Mouse (Mus musculus) heart, adult 2 months (tissue): ENCODE data around the gene St6gal2. TPM values are rescaled to one million over a fixed set of nuclear protein-coding genes. Genes with fewer than 3 reads are reported as not detected.

ENCODE experiments used
- DNase-seq, 2 experiments: peaks; one replicate each; pipeline ENCODE4 v3.0.0; 2021
- H3K27ac ChIP-seq: fragments of 200-600 bp; 2 replicates; pipeline ENCODE4 v1.8.1; 2022
- H3K27me3 ChIP-seq: fragments of 200-500 bp; 2 replicates; pipeline ENCODE4 v1.6.1; 2012; ENCODE audit warnings: mild to moderate bottlenecking, low read length, inconsistent platforms, mixed read lengths; ENCODE audit not compliant: control insufficient read depth, insufficient read depth
- H3K36me3 ChIP-seq: fragments of 200-500 bp; 2 replicates; pipeline ENCODE4 v1.6.1; 2012; ENCODE audit warnings: low read length, inconsistent platforms; ENCODE audit not compliant: control insufficient read depth, insufficient read depth
- H3K4me1 ChIP-seq: fragments of 200-500 bp; 2 replicates; pipeline ENCODE4 v1.6.1; 2011; ENCODE audit warnings: low read length; ENCODE audit not compliant: control insufficient read depth, insufficient read depth
- H3K4me3 ChIP-seq: fragments of 200-600 bp; 2 replicates; pipeline ENCODE4 v1.8.1; 2022
- H3K79me2 ChIP-seq: fragments of 200-500 bp; replicated peaks from 2 replicates; pipeline ENCODE4 v1.6.1; 2012; ENCODE audit warnings: mild to moderate bottlenecking, inconsistent platforms, low read length, moderate library complexity, mixed read lengths; ENCODE audit not compliant: control insufficient read depth, insufficient read depth
- H3K9ac ChIP-seq: fragments of 200-500 bp; 2 replicates; pipeline ENCODE4 v1.6.1; 2012; ENCODE audit warnings: low read depth, mild to moderate bottlenecking, control low read depth, inconsistent platforms, low read length, mixed read lengths
- CTCF ChIP-seq: fragments of 200-600 bp; IDR thresholded peaks from 2 replicates; pipeline ENCODE4 v1.8.1; 2022; ENCODE audit warnings: antibody characterized with exemption, mild to moderate bottlenecking, moderate library complexity
- EP300 ChIP-seq: fragments of 200-500 bp; IDR thresholded peaks from 2 replicates; pipeline ENCODE4 v1.6.1; 2011; ENCODE audit warnings: low read depth, low read length, control low read depth; ENCODE audit not compliant: insufficient read depth
- POLR2A ChIP-seq: fragments of 200-500 bp; IDR thresholded peaks from 2 replicates; pipeline ENCODE4 v1.6.1; 2011; ENCODE audit warnings: mild to moderate bottlenecking, low read depth, low read length, control low read depth; ENCODE audit not compliant: insufficient read depth
- WGBS: fragments of 180-500 bp; shearing (Covaris S2); methylation state at CpG from one replicate; pipeline ENCODE4 v1.1.7; 2018; 5-methylcytosine and 5-hydroxymethylcytosine counted together
- intact Hi-C: fragments of 180-260 bp; cut with DNase I; formaldehyde crosslinking; loops from one replicate; pipeline ENCODE4 v1.15.1; 2025
- long read RNA-seq: library from polyadenylated mRNA; stranded (forward); transcript quantifications from one replicate; pipeline ENCODE4 v2.0.0, GENCODE M21; 2021
- polyA plus RNA-seq: library from polyadenylated mRNA; depleted of rRNA; stranded (reverse); fragments of >200 nt; gene quantifications from 2 replicates; pipeline ENCODE4 v1.2.3, GENCODE M21; 2012; rRNA removed
- total RNA-seq, 2 experiments: library from RNA; stranded (reverse); gene quantifications; 2 replicates each; pipeline ENCODE4 v1.2.3; 2021

The St6gal2 gene
- total RNA-seq, result not detected
- polyA plus RNA-seq, result not detected in 2 replicates
- long read RNA-seq, result 0 reads

DNA sequence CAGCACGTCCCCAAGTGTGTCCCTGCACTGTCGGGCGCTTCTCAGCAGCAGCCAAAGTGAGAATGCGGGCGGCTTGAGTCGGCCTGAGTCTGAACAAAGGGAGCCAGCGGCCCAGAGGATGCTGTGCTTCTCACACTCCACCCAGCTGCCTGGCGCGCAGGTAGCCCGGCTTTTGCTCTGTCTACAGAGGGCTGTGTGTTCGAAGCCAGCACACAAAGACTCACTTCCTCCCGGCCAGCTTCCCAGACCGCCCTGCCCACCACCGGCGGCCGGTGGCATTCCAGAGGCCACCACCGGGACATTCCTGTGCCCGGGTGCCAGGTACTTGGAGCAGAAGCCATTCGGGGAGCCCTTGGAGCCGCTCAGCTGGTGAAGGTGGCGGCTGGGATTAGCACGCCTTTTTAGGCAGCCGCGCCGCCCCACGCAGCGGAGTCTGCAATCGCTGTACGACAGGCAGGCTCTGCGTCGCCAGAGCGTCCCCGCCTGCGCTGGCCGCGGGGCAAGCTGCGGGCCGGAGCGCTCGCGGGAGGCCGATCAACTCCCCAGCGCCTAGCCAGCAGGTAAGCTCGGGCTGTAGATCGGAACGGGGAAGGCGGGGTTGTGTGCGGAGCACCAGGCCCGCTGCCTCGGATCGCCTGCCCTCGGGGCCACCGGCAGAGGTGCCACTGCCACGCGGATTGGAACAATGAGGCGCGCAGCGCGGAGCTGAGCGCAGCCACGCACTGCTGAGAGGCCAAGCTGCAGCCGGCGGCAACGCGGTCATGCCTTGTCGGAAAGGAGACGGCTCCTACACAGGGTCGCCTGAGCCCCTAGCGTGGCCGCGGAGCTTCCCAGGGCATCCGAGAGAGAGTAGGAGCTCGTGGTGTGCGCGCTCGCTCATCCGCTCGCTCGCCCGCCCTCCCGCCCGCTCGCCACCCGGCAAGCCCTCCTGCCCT lies at the start of gene St6gal2:
Gene St6gal2, plus strand, starts transcription at position 133 of the 935 bp plus-strand sequence.
- Histone ChIP-seq H3K9ac (no peak within 1 kb of the TSS), H3K4me1 (no peaks in the 10 kb centered on the region), H3K36me3 (no peaks in the 10 kb centered on the region), H3K27me3 (peaks cover 7% of the 10 kb centered on the region; the same call in 1 of the 2 replicates), H3K4me3 (no peak within 1 kb of the TSS), H3K79me2 (no peaks in the 10 kb centered on the region), H3K27ac (no peak within 1 kb of the TSS)
- under 1% methylated on average over 84 of the region's 84 CpGs for WGBS
- intact Hi-C loops, result no loop called here
- TF ChIP-seq POLR2A (no peak), CTCF (no peak), EP300 (no peak)
- no peak for DNase-seq

GRCm38 (mm10) chr17:55406043-55406442 lies 39.1 kb upstream of the St6gal2 start:
- intact Hi-C loops, result no loop called here
- Histone ChIP-seq H3K79me2 (no peaks in the 10 kb centered on the region), H3K27ac (no peak overlapping the region), H3K4me1 (no peaks in the 10 kb centered on the region), H3K36me3 (no peaks in the 10 kb centered on the region), H3K4me3 (no peak overlapping the region), H3K9ac (no peak overlapping the region), H3K27me3 (no peaks in the 10 kb centered on the region)
- TF ChIP-seq EP300 (no peak), POLR2A (no peak), CTCF (no peak)
- DNase-seq, result no peak
- WGBS, result 67% methylated on average over 2 of the region's 2 CpGs

GRCm38 (mm10) chr17:55416519-55416918 lies 28.7 kb upstream of the St6gal2 start:
- no peak for TF ChIP-seq POLR2A
- no peak for TF ChIP-seq CTCF
- no peak for TF ChIP-seq EP300
- Histone ChIP-seq H3K27me3 (no peaks in the 10 kb centered on the region), H3K79me2 (no peaks in the 10 kb centered on the region), H3K9ac (no peak overlapping the region), H3K4me3 (no peak overlapping the region), H3K27ac (no peak overlapping the region), H3K36me3 (no peaks in the 10 kb centered on the region), H3K4me1 (no peaks in the 10 kb centered on the region)
- 71% methylated on average over 2 of the region's 2 CpGs for WGBS
- intact Hi-C loops, result no loop called here
- no peak for DNase-seq

DNA sequence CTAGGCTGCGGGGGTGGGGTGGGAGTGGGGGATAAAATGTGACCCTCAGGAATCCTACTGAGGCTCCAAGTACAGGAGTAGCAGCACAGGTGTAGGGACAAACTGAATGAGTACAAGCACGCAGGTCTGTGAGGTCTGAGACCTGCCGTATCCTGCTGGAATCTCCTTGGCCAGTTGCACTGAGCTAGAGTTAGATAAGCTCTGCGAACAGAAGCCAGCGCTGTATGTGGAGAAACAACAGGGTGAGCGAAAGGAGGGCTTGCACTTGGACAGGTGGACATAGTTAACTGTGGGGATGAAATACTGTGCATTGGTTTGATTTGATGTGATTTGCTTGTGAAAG lies 974 bp downstream of the St6gal2 start:
- TF ChIP-seq EP300 (no peak), CTCF (no peak), POLR2A (no peak)
- no peak overlapping the region for H3K4me3 ChIP-seq
- WGBS, result 7% methylated on average over 6 of the region's 6 CpGs
- intact Hi-C loops, result no loop called here
- H3K4me1 ChIP-seq, result no peaks in the 10 kb centered on the region
- no peak overlapping the region for H3K9ac ChIP-seq
- peaks cover 7% of the 10 kb centered on the region; the same call in 1 of the 2 replicates for H3K27me3 ChIP-seq
- no peak for DNase-seq
- H3K79me2 ChIP-seq, result no peaks in the 10 kb centered on the region
- no peak overlapping the region for H3K27ac ChIP-seq
- H3K36me3 ChIP-seq, result no peaks in the 10 kb centered on the region

DNA sequence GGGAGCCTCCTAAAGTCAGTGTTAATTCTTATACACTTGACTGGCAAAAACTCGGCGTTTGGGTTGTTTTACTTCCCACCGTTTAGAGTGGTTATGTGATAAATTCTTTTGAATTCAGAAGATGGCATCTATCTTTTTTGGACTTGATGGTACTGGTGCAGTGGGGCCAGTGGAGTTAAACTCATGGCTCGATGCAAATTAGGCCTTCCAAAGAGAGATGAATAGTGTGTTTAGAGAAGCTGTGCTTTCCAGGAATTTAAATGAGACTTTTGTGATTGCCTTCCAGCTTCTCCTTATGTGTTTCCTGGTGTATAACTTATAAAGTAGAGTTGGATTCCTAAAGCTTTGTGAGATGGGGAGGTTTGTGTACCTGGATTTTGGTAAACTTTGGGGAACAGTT lies 1.5 kb downstream of the St6gal2 start:
- Histone ChIP-seq H3K27ac (no peak overlapping the region), H3K36me3 (no peaks in the 10 kb centered on the region), H3K4me1 (no peaks in the 10 kb centered on the region), H3K79me2 (no peaks in the 10 kb centered on the region), H3K27me3 (peaks cover 7% of the 10 kb centered on the region; the same call in 1 of the 2 replicates), H3K4me3 (no peak overlapping the region), H3K9ac (no peak overlapping the region)
- WGBS, result 42% methylated on average over 4 of the region's 4 CpGs
- intact Hi-C loops, result no loop called here
- DNase-seq, result no peak
- TF ChIP-seq EP300 (no peak), POLR2A (no peak), CTCF (no peak)

DNA sequence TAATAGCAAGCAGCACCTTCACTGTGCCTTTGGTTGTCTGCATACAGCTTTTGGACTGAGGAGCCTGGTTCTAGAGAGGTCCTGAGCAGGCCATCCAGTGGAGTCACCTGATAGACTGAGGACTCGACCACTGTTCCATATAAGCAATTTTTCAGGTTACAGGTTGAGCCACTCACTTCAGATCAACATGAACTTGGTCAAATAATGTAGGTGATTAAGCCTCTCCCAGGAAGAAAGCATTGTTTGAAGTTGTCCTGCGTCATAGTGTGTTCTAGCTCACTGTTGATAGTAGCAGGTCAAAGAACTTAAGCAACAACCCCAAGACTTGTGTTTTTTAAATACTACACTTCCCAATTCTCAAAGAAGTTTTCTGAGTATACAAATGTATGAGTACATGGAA lies 5.8 kb downstream of the St6gal2 start:
- no peaks in the 10 kb centered on the region for H3K79me2 ChIP-seq
- H3K27me3 ChIP-seq, result 0 out of 2 replicates have a peak, but pooled peaks cover 2% of the 10 kb centered on the region
- TF ChIP-seq POLR2A (no peak), EP300 (no peak), CTCF (no peak)
- H3K4me3 ChIP-seq, result no peak overlapping the region
- intact Hi-C loops, result no loop called here
- DNase-seq, result no peak
- no peak overlapping the region for H3K27ac ChIP-seq
- no peaks in the 10 kb centered on the region for H3K36me3 ChIP-seq
- no peak overlapping the region for H3K9ac ChIP-seq
- H3K4me1 ChIP-seq, result no peaks in the 10 kb centered on the region
- WGBS, result 43% methylated on average over 2 of the region's 2 CpGs
